Comparison of ENCODE assay signal across 8 mouse cellular contexts in genomic region chr16:44778538-44779147, GRCm38 (mm10). TPM values are rescaled to one million over a fixed set of nuclear protein-coding genes. Genes with fewer than 3 reads are reported as not detected.
DNase-seq lines count a peak whose midpoint lies in the region; ATAC-seq and TF ChIP-seq lines count a peak whose summit lies in the region.

No protein-coding gene starts in this region.

- no peak for TF ChIP-seq POLR2A in liver, adult 2 months (IDR thresholded peaks at IDR 0.05; ENCODE audit: extremely low read depth, insufficient read depth, low read length)

- peak; percentile 44 for DNase-seq in right cerebral cortex, adult 18-20 months
- DNase-seq in right cerebral cortex, postnatal 25 days: no peak
- DNase-seq in liver, adult 2 months (ENCODE audit: extremely low read depth, low read depth, low spot score): peak; percentile 42
- DNase-seq in skeletal muscle tissue, adult 2 months (ENCODE audit: low read depth, low spot score): peak; percentile 22
- no peak for DNase-seq in forebrain, embryonic 10.5 days (ENCODE audit: extremely low spot score, low spot score)
- DNase-seq in forebrain, embryonic 11.5 days (ENCODE audit: low spot score): no peak
- DNase-seq in cerebellum, adult 9-10 months: no peak

- H3K4me1 ChIP-seq in heart, embryonic 14.5 days (ENCODE audit: control insufficient read depth in 2 of 2, insufficient read depth in 2 of 2, low read length in 2 of 2): no peaks in the 10 kb centered on the region
- H3K4me1 ChIP-seq in liver, adult 2 months (ENCODE audit: control insufficient read depth, insufficient read depth, low read length): no peaks in the 10 kb centered on the region; the same call in 1 of the 2 replicates
- H3K4me1 ChIP-seq in forebrain, embryonic 10.5 days: no peaks in the 10 kb centered on the region
- no peaks in the 10 kb centered on the region for H3K4me1 ChIP-seq in forebrain, embryonic 11.5 days (replicated peaks; ENCODE audit: control insufficient read depth, insufficient read depth, low read length)

- WGBS in heart, embryonic 14.5 days: 57% methylated on average over 17 of the region's 17 CpGs
- WGBS in liver, adult 2 months: 57% methylated on average over 17 of the region's 17 CpGs
- WGBS in forebrain, embryonic 10.5 days: 88% methylated on average over 17 of the region's 17 CpGs
- WGBS in forebrain, embryonic 11.5 days: 88% methylated on average over 17 of the region's 17 CpGs

- no peak for TF ChIP-seq CTCF in liver, adult 2 months (IDR thresholded peaks at IDR 0.05; ENCODE audit: low read depth, low read length)

- H3K4me2 ChIP-seq in heart, embryonic 14.5 days (ENCODE audit: low read length): peak overlapping the region; percentile 44
- H3K4me2 ChIP-seq in forebrain, embryonic 11.5 days (ENCODE audit: low read depth, low read length, severe bottlenecking): no peak overlapping the region

- ATAC-seq in heart, embryonic 14.5 days (ENCODE audit: insufficient number of reproducible peaks, insufficient read depth, low FRiP score, low read depth): no peak
- ATAC-seq in forebrain, embryonic 11.5 days (replicated peaks; ENCODE audit: low FRiP score): no peak

- no peaks in the 10 kb centered on the region for H3K27me3 ChIP-seq in heart, embryonic 14.5 days (ENCODE audit: control insufficient read depth, insufficient read depth, low read length)
- no peaks in the 10 kb centered on the region for H3K27me3 ChIP-seq in liver, adult 2 months (ENCODE audit: control insufficient read depth, insufficient read depth, low read length)
- H3K27me3 ChIP-seq in forebrain, embryonic 10.5 days (ENCODE audit: poor library complexity, severe bottlenecking): no peaks in the 10 kb centered on the region
- H3K27me3 ChIP-seq in forebrain, embryonic 11.5 days (ENCODE audit: control insufficient read depth, insufficient read depth, low read length): no peaks in the 10 kb centered on the region

- no peak overlapping the region for H3K27ac ChIP-seq in heart, embryonic 14.5 days (replicated peaks in 1 of 2; ENCODE audit: control insufficient read depth in 1 of 2, insufficient read depth in 1 of 2, low read depth in 2 of 2, low read length in 2 of 2)
- peak overlapping the region; percentile 61; the same call in 1 of the 2 replicates for H3K27ac ChIP-seq in liver, adult 2 months (replicated peaks; ENCODE audit: insufficient read depth, low read depth, low read length)
- no peak overlapping the region for H3K27ac ChIP-seq in forebrain, embryonic 10.5 days
- no peak overlapping the region for H3K27ac ChIP-seq in forebrain, embryonic 11.5 days (ENCODE audit: low read depth, low read length)

- no peaks in the 10 kb centered on the region for H3K79me2 ChIP-seq in liver, adult 2 months (ENCODE audit: control insufficient read depth, insufficient read depth, low read length)

- H3K4me3 ChIP-seq in heart, embryonic 14.5 days (ENCODE audit: control insufficient read depth in 1 of 2, insufficient read depth in 1 of 2, low read depth in 1 of 2, low read length in 2 of 2): peak overlapping the region; percentile 2 to 14; a peak in 1 of 4 replicates
- H3K4me3 ChIP-seq in liver, adult 2 months (ENCODE audit: insufficient read depth, low read depth, low read length): no peak overlapping the region; the same call in 1 of the 2 replicates
- H3K4me3 ChIP-seq in forebrain, embryonic 10.5 days: no peak overlapping the region
- H3K4me3 ChIP-seq in forebrain, embryonic 11.5 days (ENCODE audit: low read depth, low read length): no peak overlapping the region

- no peaks in the 10 kb centered on the region for H3K9me3 ChIP-seq in heart, embryonic 14.5 days (ENCODE audit: control insufficient read depth, low read length)
- H3K9me3 ChIP-seq in forebrain, embryonic 10.5 days: no peaks in the 10 kb centered on the region
- H3K9me3 ChIP-seq in forebrain, embryonic 11.5 days (ENCODE audit: control insufficient read depth, low read length): no peaks in the 10 kb centered on the region

- H3K9ac ChIP-seq in heart, embryonic 14.5 days (ENCODE audit: low read length): no peak overlapping the region
- no peak overlapping the region for H3K9ac ChIP-seq in liver, adult 2 months (ENCODE audit: low read depth, low read length)
- H3K9ac ChIP-seq in forebrain, embryonic 11.5 days (ENCODE audit: low read length): no peak overlapping the region

- H3K36me3 ChIP-seq in heart, embryonic 14.5 days (ENCODE audit: control insufficient read depth, insufficient read depth, low read length): no peaks in the 10 kb centered on the region
- no peaks in the 10 kb centered on the region for H3K36me3 ChIP-seq in liver, adult 2 months (ENCODE audit: control insufficient read depth, insufficient read depth, low read length)
- no peaks in the 10 kb centered on the region for H3K36me3 ChIP-seq in forebrain, embryonic 10.5 days (replicated peaks)
- no peaks in the 10 kb centered on the region for H3K36me3 ChIP-seq in forebrain, embryonic 11.5 days (ENCODE audit: control insufficient read depth, insufficient read depth, low read length)

RNA-seq across cellular contexts. Expression of gene Cd200r1, which starts 13.1 kb away (rescaled TPM):
- 1.9 and 2.0 TPM in 2 replicates for polyA plus RNA-seq in heart, embryonic 14.5 days (2014; fragmentation: Nextera tagmentation; extraction: Ambion mirVana)
- total RNA-seq in liver, adult 2 months (2014; rRNA removed): 1.3 and 1.8 TPM in 2 replicates
- 0.29 and 0.31 TPM in 2 replicates for polyA plus RNA-seq in liver, adult 2 months (2012; rRNA removed)
- 0.27 and 0.47 TPM in 2 replicates for polyA plus RNA-seq in forebrain, embryonic 10.5 days (2016; fragmentation: Nextera tagmentation; extraction: Ambion mirVana)
- 0.29 and 0.55 TPM in 2 replicates for polyA plus RNA-seq in forebrain, embryonic 11.5 days (2014; fragmentation: Nextera tagmentation; extraction: Ambion mirVana)

RNA-seq across cellular contexts. Expression of gene Gtpbp8, which starts 32.5 kb away (rescaled TPM):
- 21.1 and 23.7 TPM in 2 replicates for polyA plus RNA-seq in heart, embryonic 14.5 days (2014; fragmentation: Nextera tagmentation; extraction: Ambion mirVana)
- 11.0 and 11.2 TPM in 2 replicates for total RNA-seq in liver, adult 2 months (2014; rRNA removed)
- 3.7 and 3.8 TPM in 2 replicates for polyA plus RNA-seq in liver, adult 2 months (2012; rRNA removed)
- 31.9 and 32.4 TPM in 2 replicates for polyA plus RNA-seq in forebrain, embryonic 10.5 days (2016; fragmentation: Nextera tagmentation; extraction: Ambion mirVana)
- 29.6 and 34.2 TPM in 2 replicates for polyA plus RNA-seq in forebrain, embryonic 11.5 days (2014; fragmentation: Nextera tagmentation; extraction: Ambion mirVana)

RNA-seq across cellular contexts. Expression of gene Cd200r4, which starts 32.9 kb away (rescaled TPM):
- 0.12 and 0.15 TPM in 2 replicates for polyA plus RNA-seq in heart, embryonic 14.5 days (2014; fragmentation: Nextera tagmentation; extraction: Ambion mirVana)
- 0.37 and 0.74 TPM in 2 replicates for total RNA-seq in liver, adult 2 months (2014; rRNA removed)
- 0.06 and 0.11 TPM in 2 replicates for polyA plus RNA-seq in liver, adult 2 months (2012; rRNA removed)
- 0.14 TPM in 1 of 2 replicates, not detected in the other for polyA plus RNA-seq in forebrain, embryonic 10.5 days (2016; fragmentation: Nextera tagmentation; extraction: Ambion mirVana)
- 0.32 TPM in 1 of 2 replicates, not detected in the other for polyA plus RNA-seq in forebrain, embryonic 11.5 days (2014; fragmentation: Nextera tagmentation; extraction: Ambion mirVana)

RNA-seq across cellular contexts. Expression of gene Nepro, which starts 54.5 kb away (rescaled TPM):
- 5.3 and 6.0 TPM in 2 replicates for polyA plus RNA-seq in heart, embryonic 14.5 days (2014; fragmentation: Nextera tagmentation; extraction: Ambion mirVana)
- 4.4 and 4.6 TPM in 2 replicates for total RNA-seq in liver, adult 2 months (2014; rRNA removed)
- polyA plus RNA-seq in liver, adult 2 months (2012; rRNA removed): 2.1 and 2.4 TPM in 2 replicates
- polyA plus RNA-seq in forebrain, embryonic 10.5 days (2016; fragmentation: Nextera tagmentation; extraction: Ambion mirVana): 15.4 and 17.1 TPM in 2 replicates
- 11.9 and 13.2 TPM in 2 replicates for polyA plus RNA-seq in forebrain, embryonic 11.5 days (2014; fragmentation: Nextera tagmentation; extraction: Ambion mirVana)

Comparison
In these comparisons a context has a peak if more than half of its experiments do, and no peak if none do; other contexts are left out.
1. DNase-seq: peak in right cerebral cortex, adult 18-20 months (single experiment), liver, adult 2 months (single experiment) and skeletal muscle tissue, adult 2 months (single experiment); none in right cerebral cortex, postnatal 25 days (single experiment), forebrain, embryonic 10.5 days (single experiment), forebrain, embryonic 11.5 days (single experiment) and cerebellum, adult 9-10 months (single experiment).
2. H3K4me3 ChIP-seq: peak in heart, embryonic 14.5 days (2 of 2); none in liver, adult 2 months (single experiment), forebrain, embryonic 10.5 days (single experiment) and forebrain, embryonic 11.5 days (single experiment).